Mouse (Mus musculus) neural tube, embryonic 11.5 days (tissue): ENCODE data around the gene Trit1. TPM values are rescaled to one million over a fixed set of nuclear protein-coding genes. Genes with fewer than 3 reads are reported as not detected.
"Not testable (repeated sequence)": the region's sequence is repeated elsewhere in the genome, so short reads cannot be mapped to it uniquely, and the experiment has no call there.

Experiments used
- ATAC-seq: fragments of 200-750 bp; cut with Nextera tagmentation; 2 replicates; pipeline ENCODE4 v1.8.0; 2017; ENCODE audit warnings: moderate number of reproducible peaks, mild to moderate bottlenecking, moderate TSS enrichment, moderate library complexity; ENCODE audit not compliant: insufficient read depth, low FRiP score, low TSS enrichment
- DNase-seq: peaks from one replicate; pipeline ENCODE4 v3.0.0-alpha.2; 2015; ENCODE audit warnings: low spot score
- H3K27ac ChIP-seq: fragments of 300-500 bp; sonication (generic); 2 replicates; pipeline ENCODE4 v1.5.1; 2014; ENCODE audit warnings: low read depth, mild to moderate bottlenecking, low read length
- H3K27me3 ChIP-seq: fragments of 300-500 bp; sonication (generic); 2 replicates; pipeline ENCODE4 v1.6.1; 2014; ENCODE audit warnings: mild to moderate bottlenecking, low read length, mixed read lengths; ENCODE audit not compliant: control insufficient read depth, insufficient read depth
- H3K36me3 ChIP-seq: fragments of 300-500 bp; sonication (generic); 2 replicates; pipeline ENCODE4 v1.6.1; 2014; ENCODE audit warnings: mild to moderate bottlenecking, low read length, moderate library complexity, mixed read lengths; ENCODE audit not compliant: control insufficient read depth, insufficient read depth
- H3K4me1 ChIP-seq: fragments of 300-500 bp; sonication (generic); 2 replicates; pipeline ENCODE4 v1.6.1; 2014; ENCODE audit warnings: low read length, mixed read lengths; ENCODE audit not compliant: control insufficient read depth, insufficient read depth
- H3K4me2 ChIP-seq: fragments of 300-500 bp; sonication (generic); 2 replicates; pipeline ENCODE4 v1.6.1; 2014; ENCODE audit warnings: low read depth, mild to moderate bottlenecking, moderate library complexity
- H3K4me3 ChIP-seq: fragments of 300-500 bp; sonication (generic); 2 replicates; pipeline ENCODE4 v1.5.1; 2014; ENCODE audit warnings: low read depth, low read length
- H3K9ac ChIP-seq: fragments of 300-500 bp; sonication (generic); 2 replicates; pipeline ENCODE4 v1.6.1; 2014; ENCODE audit warnings: mild to moderate bottlenecking, low read length
- H3K9me3 ChIP-seq: fragments of 300-500 bp; sonication (generic); 2 replicates; pipeline ENCODE4 v1.6.1; 2016; ENCODE audit warnings: low read length; ENCODE audit not compliant: control insufficient read depth
- WGBS: fragments of 180-500 bp; shearing (Covaris S2); extraction: QIAGEN DNeasy Blood & Tissue Kit; methylation state at CpG from one replicate; pipeline ENCODE4 v1.1.7; 2014; 5-methylcytosine and 5-hydroxymethylcytosine counted together
- polyA plus RNA-seq: library from polyadenylated mRNA; unstranded; fragments of >200 nt; fragmentation: Nextera tagmentation; extraction: Ambion mirVana; gene quantifications from 2 replicates; pipeline ENCODE4 v1.2.1, GENCODE M21; 2014

The Trit1 gene
- polyA plus RNA-seq, 1 experiment from 2014 or later: 25.4 TPM

GRCm38 (mm10) chr4:123005054-123005966 is 11.1 kb upstream of the Trit1 start:
- H3K4me2 ChIP-seq: no peak overlapping the region
- no peaks in the 10 kb centered on the region for H3K36me3 ChIP-seq
- WGBS: 51% methylated on average over 15 of the region's 15 CpGs
- no peak overlapping the region for H3K27ac ChIP-seq
- H3K4me3 ChIP-seq: no peak overlapping the region
- H3K27me3 ChIP-seq: no peaks in the 10 kb centered on the region
- no peak for ATAC-seq
- H3K9ac ChIP-seq: no peak overlapping the region
- H3K9me3 ChIP-seq: no peaks in the 10 kb centered on the region
- DNase-seq: no peak
- peaks cover 12% of the 10 kb centered on the region for H3K4me1 ChIP-seq

GRCm38 (mm10) chr4:123012501-123012900 is 3.9 kb upstream of the Trit1 start:
- not testable (repeated sequence) for DNase-seq, ATAC-seq, H3K4me3 ChIP-seq, H3K9me3 ChIP-seq, H3K27me3 ChIP-seq, H3K36me3 ChIP-seq, H3K4me2 ChIP-seq
- peak overlapping the region; percentile 89 for H3K27ac ChIP-seq
- WGBS: 87% methylated on average over 4 of the region's 4 CpGs
- H3K4me1 ChIP-seq: peaks cover 28% of the 10 kb centered on the region
- H3K9ac ChIP-seq: peak overlapping the region; percentile 38; the same call in 1 of the 2 replicates

DNA sequence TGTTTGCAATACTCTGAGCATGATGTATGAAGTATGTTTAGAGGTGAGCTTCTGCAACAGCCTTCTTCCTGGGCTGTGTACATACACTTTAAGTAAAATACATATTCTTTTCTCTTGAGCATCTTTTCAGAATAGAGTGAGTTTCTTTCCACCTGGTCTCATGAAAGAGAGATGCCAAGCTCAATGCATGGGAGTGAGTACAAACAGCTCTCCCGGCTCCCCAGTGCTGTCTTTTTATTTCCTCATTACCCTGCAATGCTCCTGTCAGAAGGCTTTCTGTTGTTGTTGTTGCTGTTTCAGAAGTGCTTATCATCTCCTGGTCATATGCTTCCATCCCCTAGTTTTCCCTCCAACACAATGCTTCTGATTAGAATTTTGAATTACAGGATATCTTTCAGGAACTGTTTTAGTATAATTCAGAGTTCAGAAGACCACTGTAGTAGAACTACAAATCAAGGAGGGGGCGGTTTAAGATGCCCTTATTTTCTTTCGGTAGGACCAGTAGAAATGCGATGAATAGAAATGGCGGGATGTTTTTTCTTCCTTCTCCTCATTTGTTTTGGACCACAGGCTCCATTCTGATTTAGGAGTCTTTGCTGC is 3.0 kb upstream of the Trit1 start:
- ATAC-seq: peak; percentile 11; the same call in 1 of the 2 replicates
- H3K36me3 ChIP-seq: no peaks in the 10 kb centered on the region
- DNase-seq: no peak

DNA sequence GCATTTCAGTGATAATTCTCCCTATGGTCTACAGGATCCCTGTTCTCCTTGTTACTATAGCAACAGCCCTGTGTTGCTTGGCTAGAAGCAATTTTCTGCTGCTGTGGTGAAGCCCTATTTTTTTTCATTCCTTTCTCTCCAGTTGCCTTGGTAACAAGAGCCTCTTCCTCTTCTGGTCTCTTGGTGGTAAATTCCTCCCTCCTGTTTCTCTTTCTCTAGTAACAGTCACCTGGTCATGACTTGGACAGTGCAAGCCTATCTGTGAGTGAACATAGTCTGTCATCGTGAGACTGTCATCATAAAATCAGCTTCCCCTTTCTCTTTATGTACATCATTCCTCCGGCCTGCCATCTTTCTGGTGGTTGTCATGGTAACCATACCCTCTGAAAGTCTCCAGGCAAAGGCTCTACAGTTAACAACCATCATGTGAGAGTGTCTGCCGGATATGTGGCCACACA is 2.4 kb upstream of the Trit1 start:
- Histone ChIP-seq H3K4me2 (peak overlapping the region; percentile 3; the same call in 1 of the 2 replicates), H3K4me1 (peaks cover 36% of the 10 kb centered on the region), H3K9me3 (no peaks in the 10 kb centered on the region), H3K27me3 (no peaks in the 10 kb centered on the region), H3K36me3 (no peaks in the 10 kb centered on the region), H3K27ac (peak overlapping the region; percentile 89), H3K4me3 (no peak overlapping the region), H3K9ac (no peak overlapping the region)
- peak; percentile 84 for ATAC-seq
- DNase-seq: peak; percentile 68
- WGBS: 32% methylated on average over 3 of the region's 3 CpGs

More for the DNA sequence above, 3.0 kb upstream of the Trit1 start:
- Histone ChIP-seq H3K9ac (peak overlapping the region; percentile 38), H3K4me3 (no peak overlapping the region), H3K27ac (peak overlapping the region; percentile 89), H3K27me3 (no peaks in the 10 kb centered on the region), H3K4me2 (peak overlapping the region; percentile 19; the same call in 1 of the 2 replicates), H3K4me1 (peaks cover 35% of the 10 kb centered on the region), H3K9me3 (no peaks in the 10 kb centered on the region)
- WGBS: 31% methylated on average over 5 of the region's 5 CpGs

DNA sequence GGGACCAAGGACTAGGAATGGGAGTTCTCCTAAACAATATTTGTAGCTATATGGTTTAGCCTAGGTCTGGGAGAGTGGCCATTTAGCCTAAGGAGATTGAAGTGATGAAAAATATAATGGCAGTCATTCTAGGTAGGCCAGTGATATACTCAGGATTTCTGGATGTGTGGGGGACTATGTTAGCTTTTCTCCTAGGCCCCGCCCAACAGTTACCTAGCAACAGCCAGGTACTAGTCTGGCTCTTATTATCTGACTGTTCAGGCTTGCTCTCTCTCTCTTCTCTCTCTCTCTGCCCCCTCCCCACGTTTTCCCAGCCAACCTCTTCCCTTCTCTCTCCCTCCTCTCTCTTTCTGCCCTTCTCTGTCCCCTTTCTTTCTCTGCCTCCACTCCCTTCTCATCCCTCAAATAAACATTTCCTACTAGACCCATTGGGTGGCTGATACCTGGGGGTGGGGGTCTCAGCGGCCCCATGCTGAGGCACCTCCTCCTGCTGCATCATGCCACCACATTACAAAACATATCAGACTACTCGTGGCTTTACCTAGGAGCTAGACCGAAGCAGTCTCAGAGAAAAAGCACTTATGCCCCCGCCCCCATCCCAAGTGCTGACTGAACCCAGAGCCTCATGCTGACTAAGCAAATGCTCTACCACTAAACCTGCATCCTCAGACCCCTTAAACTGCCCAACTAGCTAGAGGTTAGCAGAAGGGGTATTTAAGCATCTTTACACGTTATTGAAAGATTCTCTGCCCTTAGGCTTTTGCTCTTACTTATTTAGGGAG is 1.7 kb upstream of the Trit1 start:
- H3K27ac ChIP-seq: peak overlapping the region; percentile 89
- H3K9ac ChIP-seq: peak overlapping the region; percentile 1; the same call in 1 of the 2 replicates
- peak; percentile 12 for ATAC-seq
- no peaks in the 10 kb centered on the region for H3K36me3 ChIP-seq
- peaks cover 36% of the 10 kb centered on the region for H3K4me1 ChIP-seq
- DNase-seq: peak; percentile 31
- no peaks in the 10 kb centered on the region for H3K9me3 ChIP-seq
- WGBS: 31% methylated on average over 7 of the region's 7 CpGs
- peak overlapping the region; percentile 3; the same call in 1 of the 2 replicates for H3K4me2 ChIP-seq
- no peaks in the 10 kb centered on the region for H3K27me3 ChIP-seq
- H3K4me3 ChIP-seq: no peak overlapping the region

- Histone ChIP-seq H3K27me3 (no peaks in the 10 kb centered on the region), H3K9ac (no peak overlapping the region), H3K9me3 (no peaks in the 10 kb centered on the region), H3K4me2 (no peak overlapping the region), H3K4me3 (no peak overlapping the region), H3K4me1 (peaks cover 13% of the 10 kb centered on the region), H3K36me3 (no peaks in the 10 kb centered on the region; the same call in 1 of the 2 replicates), H3K27ac (no peak overlapping the region)
- WGBS: 91% methylated on average over 3 of the region's 3 CpGs
- DNase-seq (no peak), ATAC-seq (no peak)
Observed at GRCm38 (mm10) chr4:123021591-123021990, 5.2 kb downstream of the Trit1 start.

GRCm38 (mm10) chr4:123022896-123023295 is 6.5 kb downstream of the Trit1 start:
- no peak overlapping the region for H3K4me2 ChIP-seq
- H3K9ac ChIP-seq: no peak overlapping the region
- H3K9me3 ChIP-seq: no peaks in the 10 kb centered on the region
- H3K27me3 ChIP-seq: no peaks in the 10 kb centered on the region
- WGBS: 100% methylated on average over 1 of the region's 1 CpGs
- ATAC-seq: no peak
- no peak overlapping the region for H3K27ac ChIP-seq
- DNase-seq: no peak
- H3K4me3 ChIP-seq: no peak overlapping the region
- peaks cover 7% of the 10 kb centered on the region for H3K4me1 ChIP-seq
- no peaks in the 10 kb centered on the region; the same call in 1 of the 2 replicates for H3K36me3 ChIP-seq

- H3K9me3 ChIP-seq: no peaks in the 10 kb centered on the region
- no peak overlapping the region for H3K4me2 ChIP-seq
- H3K36me3 ChIP-seq: no peaks in the 10 kb centered on the region; the same call in 1 of the 2 replicates
- H3K4me3 ChIP-seq: no peak overlapping the region
- H3K27ac ChIP-seq: no peak overlapping the region
- H3K4me1 ChIP-seq: no peaks in the 10 kb centered on the region
- DNase-seq: no peak
- no peaks in the 10 kb centered on the region for H3K27me3 ChIP-seq
- WGBS: 90% methylated on average over 2 of the region's 2 CpGs
- no peak overlapping the region for H3K9ac ChIP-seq
- no peak for ATAC-seq
Observed at GRCm38 (mm10) chr4:123025418-123025817, 9.0 kb downstream of the Trit1 start.
